Mouse (Mus musculus): ENCODE measurements around the gene Olfr1232.

Gene Olfr1232

DNA sequence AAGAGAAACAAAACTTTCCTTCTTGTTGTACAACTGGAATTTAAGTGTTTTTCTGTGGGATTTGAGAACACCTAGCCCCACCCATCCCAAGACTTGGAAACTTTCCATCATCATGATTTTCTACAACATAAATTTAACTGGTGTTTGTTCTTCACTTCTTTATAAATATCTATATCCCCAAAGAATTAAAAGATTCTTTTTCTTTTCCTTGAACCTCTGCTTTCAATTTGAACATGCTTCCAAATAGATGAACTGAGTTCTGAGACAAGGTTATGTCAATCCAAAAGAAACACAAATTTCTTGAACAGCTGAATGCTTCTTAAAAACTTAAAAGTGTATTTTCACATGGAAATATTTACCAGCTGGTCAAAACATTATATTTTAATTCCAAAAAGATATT lies at the start of gene Olfr1232:
Gene Olfr1232, minus strand, starts transcription at position 101 of the 400 bp plus-strand sequence.
- DNase-seq: no peak

- DNase-seq: no peak
These were observed 35.3 kb upstream of the Olfr1232 start, which contains the start of gene Olfr1234 for GRCm38 (mm10) chr2:89364765-89365164. TSS of gene Olfr1234 (minus strand) at chr2:89364865.

GRCm38 (mm10) chr2:89342298-89342697 lies 12.8 kb upstream of the Olfr1232 start, which contains the start of gene Olfr1233:
TSS of gene Olfr1233 (minus strand) at chr2:89342398.
- no peak for DNase-seq

GRCm38 (mm10) chr2:89306974-89307373 lies 22.5 kb downstream of the Olfr1232 start, which contains the start of gene Olfr1231:
TSS of gene Olfr1231 (minus strand) at chr2:89307074.
- DNase-seq: no peak

DNA sequence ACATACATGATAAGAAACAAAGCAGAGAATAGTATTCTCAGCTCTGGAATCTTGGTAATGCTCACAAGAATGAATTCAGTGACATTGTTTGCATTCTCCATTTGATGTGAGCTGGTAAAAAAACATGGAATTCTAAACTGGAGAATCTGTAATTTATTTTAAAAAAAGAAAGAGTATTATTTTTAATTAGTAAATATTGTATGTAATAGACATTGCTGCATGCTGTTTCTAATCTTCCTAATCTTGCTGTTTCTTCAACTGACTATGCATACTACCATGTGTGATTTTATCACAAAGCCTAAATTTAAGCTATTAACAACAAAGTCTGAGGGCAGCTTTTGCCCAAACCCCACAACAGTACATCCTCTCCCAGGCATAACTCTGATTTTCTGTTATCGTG lies 32.3 kb downstream of the Olfr1232 start, which contains the start of gene Olfr1230:
Gene Olfr1230, minus strand, starts transcription at position 101 of the 400 bp plus-strand sequence.
- no peak for DNase-seq

- DNase-seq: no peak
These were observed 41.6 kb downstream of the Olfr1232 start, which contains the start of gene Olfr1229 for GRCm38 (mm10) chr2:89287914-89288313. TSS of gene Olfr1229 (minus strand) at chr2:89288014.
